Mouse (Mus musculus): ENCODE data around the gene Klhl29.

GRCm38 (mm10) chr12:5270527-5270926, 105.0 kb downstream of the Klhl29 start:
- TF ChIP-seq CTCF (conservative IDR thresholded peaks at IDR 0.05; ENCODE audit: insufficient read depth, insufficient read length, low read depth, low read length) (no peak), POLR2A (IDR thresholded peaks at IDR 0.05; ENCODE audit: low read depth, low read length) (no peak)
